Mouse (Mus musculus) layer of hippocampus, adult 2 months (tissue): ENCODE measurements around the gene Ebpl. TPM values are rescaled to one million over a fixed set of nuclear protein-coding genes. Genes with fewer than 3 reads are reported as not detected.
"Not testable (repeated sequence)": the region's sequence is repeated elsewhere in the genome, so short reads cannot be mapped to it uniquely, and the experiment has no call there.

Experiments used
- DNase-seq, 2 experiments: peaks; one replicate each; pipeline ENCODE4 v3.0.0; 2022; ENCODE audit warnings: low spot score in 2 of 2
- H3K27ac ChIP-seq: fragments of 200-600 bp; 2 replicates; pipeline ENCODE4 v1.8.1; 2022
- H3K4me3 ChIP-seq: fragments of 200-600 bp; 2 replicates; pipeline ENCODE4 v1.8.1; 2022; ENCODE audit warnings: mild to moderate bottlenecking
- CTCF ChIP-seq: fragments of 200-600 bp; conservative IDR thresholded peaks from 2 replicates; pipeline ENCODE4 v1.8.1; 2022; ENCODE audit warnings: antibody characterized with exemption, mild to moderate bottlenecking, moderate library complexity
- total RNA-seq, 2 experiments: library from RNA; stranded (reverse); gene quantifications; 2 replicates each; pipeline ENCODE4 v1.2.3; 2021

The Ebpl gene
- total RNA-seq, 2 experiments from 2014 or later = 6.3 to 7.2 TPM

GRCm38 (mm10) chr14:61354251-61355235, 5.7 kb downstream of the Ebpl start:
- TF ChIP-seq CTCF = no peak
- no peak for DNase-seq
- no peak overlapping the region for H3K4me3 ChIP-seq
- H3K27ac ChIP-seq = no peak overlapping the region

- DNase-seq = no peak
- Histone ChIP-seq H3K27ac (no peak overlapping the region), H3K4me3 (no peak overlapping the region)
- TF ChIP-seq CTCF = no peak
Measured at GRCm38 (mm10) chr14:61350808-61351207, 9.4 kb downstream of the Ebpl start.

- Histone ChIP-seq H3K27ac (no peak overlapping the region), H3K4me3 (no peak overlapping the region)
- DNase-seq = no peak
- no peak for TF ChIP-seq CTCF
Measured at GRCm38 (mm10) chr14:61349876-61350275, 10.4 kb downstream of the Ebpl start.

GRCm38 (mm10) chr14:61346827-61347698, 13.2 kb downstream of the Ebpl start:
- peak in 1 of 2 experiments; percentile 42 for DNase-seq

GRCm38 (mm10) chr14:61344590-61344989, 15.6 kb downstream of the Ebpl start:
- no peak for TF ChIP-seq CTCF
- H3K4me3 ChIP-seq = no peak overlapping the region
- no peak overlapping the region for H3K27ac ChIP-seq
- no peak for DNase-seq

More at GRCm38 (mm10) chr14:61346827-61347698, 13.2 kb downstream of the Ebpl start:
- peak; percentile 82 for TF ChIP-seq CTCF
- no peak overlapping the region for H3K27ac ChIP-seq
- H3K4me3 ChIP-seq = no peak overlapping the region

DNA sequence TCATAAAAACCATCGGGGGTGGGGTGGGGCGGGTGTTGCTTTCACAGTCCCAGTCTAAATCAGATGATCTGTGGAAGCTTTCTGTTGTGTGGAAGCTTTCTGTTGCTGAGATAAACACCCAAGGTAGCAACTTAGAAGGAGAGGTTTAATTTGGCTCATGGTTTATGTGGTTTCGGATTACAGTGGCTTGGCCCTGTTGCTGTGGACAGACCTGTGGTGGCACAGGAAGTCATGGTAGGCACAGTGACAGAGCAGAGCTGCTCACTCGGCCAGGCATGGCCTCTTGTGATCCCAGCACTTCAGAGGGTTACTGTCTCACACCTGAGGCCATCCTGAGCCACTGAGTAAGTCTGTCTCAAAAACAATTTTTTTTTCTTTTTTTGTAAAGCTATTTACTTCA, 20.9 kb downstream of the Ebpl start:
- no peak overlapping the region for H3K4me3 ChIP-seq
- no peak overlapping the region for H3K27ac ChIP-seq
- DNase-seq = no peak
- TF ChIP-seq CTCF = no peak

- peak; percentile 77 to 86 for DNase-seq
- peak overlapping the region; percentile 20; the same call in 1 of the 2 replicates for H3K4me3 ChIP-seq
- peak overlapping the region; percentile 84 for H3K27ac ChIP-seq
- peak; percentile 81 for TF ChIP-seq CTCF
Measured at GRCm38 (mm10) chr14:61330996-61331561, 29.2 kb downstream of the Ebpl start.

DNA sequence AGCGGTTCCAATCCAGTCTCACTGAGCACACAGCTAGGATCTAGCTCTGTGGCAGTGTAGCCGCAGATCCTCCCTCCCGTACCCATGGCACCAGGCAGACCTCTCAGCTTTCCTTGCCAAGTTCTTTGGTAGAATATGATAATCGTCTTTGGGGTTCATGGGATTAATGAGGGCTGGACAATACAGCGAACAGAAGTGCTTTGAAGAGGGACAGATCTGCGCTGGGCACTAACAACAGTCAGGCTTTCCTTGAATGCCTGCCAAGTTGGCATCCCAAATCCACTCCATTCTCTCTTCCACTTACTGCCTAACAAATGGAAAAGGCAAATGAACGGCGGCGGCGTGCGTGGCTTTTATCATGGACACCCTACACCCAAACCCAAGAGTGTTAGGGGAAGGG, 29.6 kb downstream of the Ebpl start:
- DNase-seq = peak; percentile 47 to 58
- peak overlapping the region; percentile 84 for H3K27ac ChIP-seq
- peak overlapping the region; percentile 20; the same call in 1 of the 2 replicates for H3K4me3 ChIP-seq
- no peak for TF ChIP-seq CTCF

- Histone ChIP-seq H3K27ac (peak overlapping the region; percentile 92), H3K4me3 (peak overlapping the region; percentile 33)
- DNase-seq = peak; percentile 83 to 94
- TF ChIP-seq CTCF = no peak
Measured at GRCm38 (mm10) chr14:61327618-61328450, 32.4 kb downstream of the Ebpl start.

DNA sequence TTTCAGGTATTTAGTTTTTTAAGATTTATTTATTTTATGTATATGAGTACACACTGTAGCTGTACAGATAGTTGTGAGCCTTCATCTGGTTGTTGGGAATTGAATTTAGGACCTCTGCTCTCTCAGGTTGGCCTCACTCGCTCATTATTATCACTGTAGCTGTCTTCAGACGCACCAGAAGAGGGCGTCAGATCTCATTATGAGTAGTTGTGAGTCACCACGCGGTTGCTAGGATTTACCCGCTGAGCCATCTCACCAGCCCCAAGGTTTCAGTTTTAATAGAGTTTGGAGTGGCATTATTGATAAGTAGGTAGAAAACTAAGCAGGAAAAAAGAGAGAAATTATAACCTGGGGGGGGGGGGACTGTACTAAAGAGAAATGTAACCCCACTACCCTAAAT, 33.2 kb downstream of the Ebpl start:
- peak overlapping the region; percentile 92 for H3K27ac ChIP-seq
- peak; percentile 62 for TF ChIP-seq CTCF
- H3K4me3 ChIP-seq, DNase-seq: not testable (repeated sequence)

DNA sequence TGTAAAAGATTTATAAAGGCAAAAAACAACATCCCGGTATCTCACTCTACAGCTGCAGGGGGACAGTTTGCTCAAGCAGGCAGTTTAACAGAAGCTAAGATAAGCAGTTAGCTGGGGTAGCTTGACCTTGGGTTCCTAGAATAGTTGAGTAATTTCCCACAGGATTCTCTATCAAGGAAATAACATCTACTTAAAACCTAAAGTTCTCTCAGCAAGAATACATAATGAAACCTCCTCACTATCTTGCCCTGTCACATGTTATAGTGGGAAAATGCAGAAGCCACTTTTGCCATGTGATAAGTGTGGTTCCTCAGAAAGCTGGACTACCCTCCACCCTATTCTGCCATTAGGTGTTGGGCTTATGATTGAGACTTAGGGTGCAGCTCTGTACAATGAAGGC, 37.5 kb downstream of the Ebpl start:
- no peak for DNase-seq
- no peak overlapping the region for H3K4me3 ChIP-seq
- H3K27ac ChIP-seq = no peak overlapping the region
- TF ChIP-seq CTCF = no peak

DNA sequence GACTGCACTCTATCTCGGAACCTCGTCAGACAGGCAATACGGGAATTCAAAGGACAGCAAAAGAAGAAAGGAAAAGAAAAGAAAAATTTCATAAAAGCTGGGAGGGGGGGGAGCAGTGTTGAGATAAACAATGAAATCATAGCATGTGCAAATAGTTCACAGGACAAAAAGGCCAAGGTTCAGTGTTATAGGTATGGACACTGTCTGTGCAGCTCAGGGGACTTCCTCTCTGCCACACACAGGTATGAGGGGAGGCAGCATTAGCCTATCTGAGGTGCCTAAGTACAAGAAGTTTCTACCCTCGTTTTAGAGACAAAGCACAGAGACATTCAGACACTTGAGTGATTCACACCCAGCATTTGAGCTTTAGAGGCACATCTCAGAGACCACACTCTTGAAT, 39.0 kb downstream of the Ebpl start:
- no peak for DNase-seq
- no peak for TF ChIP-seq CTCF
- Histone ChIP-seq H3K4me3 (no peak overlapping the region), H3K27ac (no peak overlapping the region)
